Mouse (Mus musculus) urinary bladder, postnatal 14 days (tissue): ENCODE results near the gene Rps6kb1.

Experiments
- DNase-seq: peaks from one replicate; pipeline ENCODE4 v3.0.0; 2021; ENCODE audit warnings: low spot score

Rps6kb1 gene

DNA sequence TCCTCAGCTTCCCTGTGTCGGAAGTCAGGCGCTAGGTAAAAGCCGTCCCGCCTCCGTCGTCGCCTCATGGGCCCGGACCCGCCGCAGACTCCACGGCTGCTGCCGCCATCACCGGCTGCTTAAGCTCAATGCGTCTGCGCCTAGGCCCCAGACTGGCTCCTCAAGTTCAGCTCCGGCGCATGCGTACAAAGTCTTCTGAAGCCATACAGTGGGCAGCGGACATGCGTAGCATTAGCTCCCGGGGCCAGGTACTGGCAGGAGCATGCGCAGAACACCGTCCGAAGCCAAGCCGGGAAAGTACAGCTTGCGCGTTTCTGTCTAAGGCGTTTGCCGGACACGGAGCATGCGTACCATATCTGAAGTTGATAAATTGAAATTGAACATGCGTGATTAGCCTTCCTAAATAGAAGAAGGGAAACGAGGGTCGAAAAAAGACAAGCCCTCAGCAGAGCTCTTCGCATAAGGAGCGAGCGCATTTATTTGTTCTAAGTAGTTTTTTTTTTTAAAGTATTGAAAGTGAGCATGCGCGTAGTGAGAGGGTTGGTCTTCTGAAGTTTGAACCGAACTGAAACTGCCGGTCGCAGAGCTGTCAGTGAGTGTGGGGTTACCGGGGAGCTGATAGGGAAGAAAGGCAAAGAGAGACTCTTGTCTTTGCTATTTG, at the start of gene Rps6kb1, which contains the start of gene Tubd1:
Rps6kb1 (minus strand) TSS at position 167 of the 661 bp plus-strand sequence.
Tubd1 (plus strand) TSS at position 353 of the 661 bp plus-strand sequence.
- peak; percentile 100 for DNase-seq

- DNase-seq, result no peak
These were observed 48.8 kb upstream of the Rps6kb1 start for GRCm38 (mm10) chr11:86593443-86593842.

GRCm38 (mm10) chr11:86592993-86593392, 48.4 kb upstream of the Rps6kb1 start:
- DNase-seq, result no peak

DNA sequence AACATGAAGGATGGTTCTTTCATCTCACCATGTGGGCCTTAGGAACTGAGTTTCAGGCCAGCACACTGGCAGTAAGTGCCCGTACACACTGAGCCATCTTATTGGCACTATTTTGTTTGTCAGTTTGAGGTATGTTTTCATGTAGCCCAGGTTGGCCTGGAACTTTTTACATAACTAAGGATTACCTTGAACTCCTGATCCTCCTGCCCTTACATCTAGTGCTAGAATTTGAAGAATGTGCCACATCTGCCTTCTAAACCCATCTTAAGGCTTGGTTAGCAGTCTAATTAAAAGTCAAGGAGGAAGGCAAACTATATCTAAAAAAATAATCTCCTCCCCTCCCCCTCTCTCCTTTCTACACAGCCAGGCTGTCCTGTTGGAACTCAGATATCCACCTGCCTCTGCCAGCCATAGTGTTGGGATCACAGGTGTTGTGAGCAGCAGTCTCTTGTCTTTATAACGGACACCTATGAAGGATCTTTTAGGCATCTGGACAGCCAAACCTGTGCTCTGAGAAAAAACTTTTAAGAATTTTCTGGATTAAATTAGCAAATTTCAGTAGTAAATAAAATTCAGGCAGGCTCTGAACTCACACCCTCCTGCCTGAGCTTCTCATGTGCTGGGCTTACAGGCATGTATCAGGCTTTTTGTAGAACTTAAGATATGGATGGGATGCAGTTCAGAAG, 47.5 kb upstream of the Rps6kb1 start:
- DNase-seq, result no peak

DNA sequence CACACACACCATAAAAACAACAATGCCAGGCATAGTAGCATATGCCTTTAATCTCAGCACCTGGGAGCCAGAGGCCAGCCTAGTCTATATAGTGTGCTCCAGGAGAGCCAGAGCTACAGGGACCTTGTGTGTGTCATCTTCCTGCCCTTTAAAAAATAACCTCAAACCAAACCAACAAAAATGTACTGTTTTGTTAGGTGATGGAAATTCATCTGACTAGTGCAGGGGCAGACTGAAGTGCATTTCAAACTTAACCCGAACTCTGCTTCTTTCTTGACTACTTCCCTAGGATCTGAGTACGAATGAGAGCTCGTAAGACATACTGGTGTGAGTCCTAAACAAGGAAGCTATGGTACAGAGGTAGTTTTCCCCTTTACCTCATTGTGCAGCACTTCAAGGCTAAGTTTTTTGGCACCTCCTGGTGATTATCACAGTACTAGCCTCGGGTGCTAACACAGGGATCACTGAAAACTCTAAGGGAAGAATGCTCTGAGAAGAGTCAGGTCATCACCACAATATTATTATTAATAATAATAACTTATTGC, 46.8 kb upstream of the Rps6kb1 start:
- no peak for DNase-seq

GRCm38 (mm10) chr11:86590579-86590978, 46.0 kb upstream of the Rps6kb1 start:
- no peak for DNase-seq

- DNase-seq, result no peak
These were observed 45.5 kb upstream of the Rps6kb1 start for GRCm38 (mm10) chr11:86590066-86590465.

GRCm38 (mm10) chr11:86588583-86589298, 44.1 kb upstream of the Rps6kb1 start:
- no peak for DNase-seq

GRCm38 (mm10) chr11:86587830-86588229, 43.2 kb upstream of the Rps6kb1 start:
- no peak for DNase-seq

GRCm38 (mm10) chr11:86586868-86587792, 42.5 kb upstream of the Rps6kb1 start:
- peak; percentile 92 for DNase-seq

DNA sequence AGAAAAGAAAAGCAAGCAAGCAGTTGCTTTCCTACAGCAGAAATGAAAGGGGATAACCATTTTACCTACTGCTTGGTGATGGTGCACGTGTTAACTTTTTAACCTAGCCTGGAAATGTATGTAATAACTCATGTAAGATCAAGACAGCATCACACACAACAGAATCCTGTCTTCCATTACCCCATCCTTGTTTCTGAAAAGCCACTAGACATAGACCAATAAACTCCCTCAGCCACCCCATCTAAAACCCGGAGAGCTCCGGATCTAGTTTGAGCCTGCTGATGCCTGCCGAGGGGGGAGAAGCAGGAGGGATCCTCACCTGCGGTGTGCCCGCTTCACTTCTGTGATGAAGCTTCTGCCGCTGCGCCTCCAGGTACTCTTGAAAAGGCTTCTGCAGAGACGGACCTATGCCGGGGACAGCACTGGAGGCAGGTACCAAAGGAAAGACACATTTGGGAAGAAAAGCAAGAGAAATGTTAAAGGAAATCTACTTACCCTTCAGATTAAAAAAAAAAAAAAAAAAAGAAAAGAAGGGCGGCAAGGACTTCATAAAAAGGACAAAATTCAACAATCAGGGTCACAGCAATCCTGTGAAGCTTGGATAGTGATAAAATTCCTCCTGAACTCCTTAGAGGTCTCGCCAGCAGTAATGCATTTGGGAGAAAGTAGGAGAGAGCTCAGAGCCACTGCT, 41.7 kb upstream of the Rps6kb1 start:
- no peak for DNase-seq

GRCm38 (mm10) chr11:86585598-86585984, 41.0 kb upstream of the Rps6kb1 start:
- DNase-seq, result no peak

- no peak for DNase-seq
These were observed 40.4 kb upstream of the Rps6kb1 start for GRCm38 (mm10) chr11:86584898-86585597.

DNA sequence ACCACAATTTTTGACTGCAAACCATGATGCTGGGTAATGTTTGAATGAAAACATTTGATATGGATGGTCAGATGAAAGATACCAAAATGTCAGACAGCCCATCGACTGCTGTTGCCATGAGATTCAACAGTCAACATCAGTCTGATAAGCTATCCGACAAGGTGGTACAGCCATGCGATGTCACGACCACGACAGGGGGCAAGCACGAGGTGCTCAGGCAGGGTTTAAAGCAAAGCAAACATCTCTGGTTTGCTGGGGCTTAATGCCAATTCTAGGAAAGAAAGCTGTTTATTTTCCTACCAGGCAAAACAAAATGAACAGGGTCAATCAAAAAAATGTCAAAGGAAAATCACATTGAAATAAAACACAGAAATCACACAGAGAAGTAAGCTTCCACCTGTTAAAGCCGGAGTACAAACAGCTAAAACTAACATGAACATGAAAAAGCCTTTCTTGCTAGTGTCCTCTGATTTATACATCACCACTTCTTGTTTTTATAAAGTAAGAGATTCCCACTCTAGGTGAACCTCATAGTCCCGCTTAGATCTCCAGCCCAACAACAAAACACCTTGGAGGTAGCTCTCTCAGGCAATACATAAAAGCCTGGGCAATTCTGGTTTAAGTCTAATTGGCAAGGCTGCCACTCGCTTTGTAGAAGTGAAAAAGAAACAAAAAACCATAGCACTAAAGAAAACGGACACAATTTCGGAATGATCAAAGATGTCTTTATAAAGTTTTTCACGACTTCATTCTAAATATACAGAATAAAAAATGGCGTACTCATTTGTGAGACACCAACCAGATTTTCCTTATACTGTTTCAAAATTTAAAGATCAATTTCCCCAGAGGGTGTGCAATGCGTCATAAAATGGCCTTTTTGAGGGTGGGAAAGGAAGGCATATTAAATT, 39.6 kb upstream of the Rps6kb1 start:
- DNase-seq, result no peak

DNA sequence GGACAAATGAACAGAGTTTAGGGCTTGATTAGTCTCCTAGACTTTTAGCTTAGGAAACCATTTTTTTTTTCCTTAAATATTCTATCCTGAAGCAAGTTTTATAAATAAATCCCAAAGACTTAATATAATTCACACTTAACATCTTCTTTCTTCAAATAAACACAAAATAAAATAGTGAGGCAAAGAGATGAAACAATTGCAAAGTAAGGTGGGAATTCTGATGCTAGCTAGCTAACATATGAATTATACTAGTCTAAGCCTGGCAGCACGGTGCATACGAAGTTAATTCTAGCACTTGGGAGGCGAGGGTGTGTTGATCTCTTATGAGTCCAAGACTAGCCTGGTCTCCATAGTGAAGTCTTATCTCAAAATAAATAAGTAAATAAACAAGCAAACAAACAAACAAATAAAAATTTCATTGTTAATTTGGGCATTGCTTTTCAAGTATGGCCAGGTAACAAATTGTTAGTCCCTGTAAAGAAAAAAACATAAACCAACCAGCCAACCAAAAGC, 38.8 kb upstream of the Rps6kb1 start:
- no peak for DNase-seq

DNA sequence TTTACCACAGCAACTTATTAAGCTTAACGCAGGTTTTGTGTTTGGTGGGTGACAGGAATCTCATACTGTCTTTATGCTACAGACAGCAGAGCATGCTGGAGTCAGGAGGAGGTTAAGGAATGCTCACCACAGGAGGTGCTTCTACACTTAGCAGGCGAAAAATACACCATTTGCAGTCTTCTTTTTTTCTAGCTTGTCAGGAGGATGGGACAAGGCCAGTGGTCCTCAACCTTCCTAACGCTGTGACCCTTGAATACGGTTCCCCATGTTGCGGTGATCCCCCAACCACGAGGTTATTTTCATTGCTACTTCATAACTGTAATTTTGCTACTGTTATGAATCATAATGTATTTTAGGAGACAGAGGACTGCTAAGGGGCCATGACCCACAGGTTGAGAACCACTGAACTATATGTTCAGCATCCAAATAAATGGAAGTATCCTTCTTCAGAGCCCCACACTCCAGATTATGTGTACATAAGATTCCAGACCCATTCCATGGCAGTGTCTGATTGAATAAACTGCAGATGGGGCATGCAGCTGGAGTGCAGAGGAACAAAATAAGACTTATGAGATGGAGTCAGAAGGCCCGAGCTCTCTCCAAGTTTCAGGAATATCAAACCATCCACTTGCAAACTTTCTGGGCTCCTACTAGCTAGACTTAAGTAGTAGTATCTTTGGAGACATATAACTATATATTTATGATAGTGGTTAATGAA, 38.1 kb upstream of the Rps6kb1 start:
- no peak for DNase-seq

DNA sequence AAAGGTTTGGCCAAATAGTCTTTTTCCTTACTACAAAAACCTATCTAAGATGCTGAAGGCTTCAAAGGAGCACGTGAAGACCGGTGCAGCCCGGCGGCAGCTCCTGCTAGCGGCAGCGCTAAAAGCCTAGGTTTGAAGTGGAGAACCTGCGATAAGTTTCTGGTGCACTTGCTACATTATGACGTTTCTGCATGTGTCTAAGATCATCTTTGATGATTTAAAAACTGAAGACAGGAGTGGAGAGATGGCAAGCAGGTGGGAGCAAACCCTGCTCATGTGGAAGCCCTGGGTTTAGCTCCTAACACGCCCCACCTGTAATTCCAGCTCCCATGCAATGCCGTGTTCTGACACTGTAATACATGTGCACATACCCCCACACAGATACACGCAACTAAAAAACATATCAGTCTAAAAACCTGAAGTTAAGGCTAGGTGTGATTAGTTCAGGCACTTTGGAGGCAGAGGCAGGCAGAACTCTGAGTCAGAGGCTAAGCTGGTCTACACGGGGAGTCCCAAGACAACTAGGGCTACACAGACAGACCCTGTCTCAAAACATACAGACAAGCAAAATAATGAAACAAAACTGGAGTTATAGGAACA, 37.4 kb upstream of the Rps6kb1 start:
- DNase-seq, result no peak

- no peak for DNase-seq
These were observed 36.7 kb upstream of the Rps6kb1 start for GRCm38 (mm10) chr11:86581250-86581753.
